Comparison of ENCODE assay signal across 8 mouse cellular contexts in the genomic region with DNA sequence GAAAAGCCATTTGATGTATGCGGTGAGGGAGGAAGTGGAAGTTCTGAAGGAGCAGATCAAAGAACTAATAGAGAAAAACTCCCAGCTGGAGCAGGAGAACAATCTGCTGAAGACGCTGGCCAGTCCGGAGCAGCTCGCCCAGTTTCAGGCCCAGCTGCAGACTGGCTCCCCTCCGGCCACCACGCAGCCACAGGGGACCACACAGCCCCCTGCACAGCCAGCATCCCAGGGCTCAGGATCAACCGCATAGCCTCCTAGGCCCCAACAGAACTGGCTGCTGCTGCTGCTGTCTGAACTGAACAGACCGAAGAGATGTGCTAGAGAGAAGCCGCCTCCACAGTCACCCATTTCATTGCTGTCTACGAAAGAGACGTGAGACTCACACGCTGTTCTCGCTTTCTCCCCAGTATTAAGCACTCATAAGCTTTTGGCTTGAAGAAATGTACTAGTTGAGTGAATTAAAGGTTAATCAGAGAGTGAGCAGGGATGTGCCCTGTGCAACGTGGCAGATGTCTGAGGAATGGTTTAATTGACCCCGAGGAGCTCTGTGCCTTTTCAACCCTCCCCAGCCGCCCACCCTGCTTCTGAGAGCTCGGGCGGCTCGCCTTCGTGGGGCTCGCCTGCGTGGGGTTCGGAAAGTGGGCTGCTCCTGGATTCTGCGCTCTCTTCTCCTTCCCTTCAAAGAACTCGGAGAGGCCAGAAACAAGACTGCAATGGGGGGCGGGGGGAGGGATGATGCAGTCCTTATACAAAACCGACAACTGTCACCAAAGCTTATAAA. TPM values are rescaled to one million over a fixed set of nuclear protein-coding genes. Genes with fewer than 3 reads are reported as not detected.
DNase-seq lines count a peak whose midpoint lies in the region; ATAC-seq and TF ChIP-seq lines count a peak whose summit lies in the region.

No protein-coding gene starts in this region.

- no peak for ATAC-seq in heart, embryonic 14.5 days (ENCODE audit: insufficient number of reproducible peaks, insufficient read depth, low FRiP score, low read depth)
- ATAC-seq in neural tube, embryonic 11.5 days (ENCODE audit: insufficient read depth, low FRiP score, low TSS enrichment) = no peak

- 47% methylated on average over 27 of the region's 27 CpGs for WGBS in heart, embryonic 14.5 days
- WGBS in limb, embryonic 10.5 days = 54% methylated on average over 27 of the region's 27 CpGs
- 48% methylated on average over 27 of the region's 27 CpGs for WGBS in neural tube, embryonic 11.5 days

- H3K9me3 ChIP-seq in ES-Bruce4 (replicated peaks; ENCODE audit: control insufficient read depth, insufficient read depth, low read length, poor library complexity, severe bottlenecking) = no peaks in the 10 kb centered on the region
- no peaks in the 10 kb centered on the region for H3K9me3 ChIP-seq in heart, embryonic 14.5 days (ENCODE audit: control insufficient read depth, low read length)
- H3K9me3 ChIP-seq in limb, embryonic 10.5 days (replicated peaks) = no peaks in the 10 kb centered on the region
- H3K9me3 ChIP-seq in neural tube, embryonic 11.5 days (ENCODE audit: control insufficient read depth, low read length) = no peaks in the 10 kb centered on the region

- peak overlapping the region; percentile 77 for H3K27ac ChIP-seq in ES-Bruce4 (ENCODE audit: insufficient read depth, low read length)
- H3K27ac ChIP-seq in cortical plate, adult 2 months (ENCODE audit: insufficient read depth, low read length) = peak overlapping the region; percentile 68; the same call in 1 of the 2 replicates
- peak overlapping the region; percentile 88 to 100 for H3K27ac ChIP-seq in heart, embryonic 14.5 days (replicated peaks in 1 of 2; ENCODE audit: control insufficient read depth in 1 of 2, insufficient read depth in 1 of 2, low read depth in 2 of 2, low read length in 2 of 2)
- H3K27ac ChIP-seq in limb, embryonic 10.5 days = peak overlapping the region; percentile 99
- H3K27ac ChIP-seq in neural tube, embryonic 11.5 days (ENCODE audit: low read depth, low read length) = peak overlapping the region; percentile 99

- peak overlapping the region; percentile 88 for H3K9ac ChIP-seq in ES-Bruce4 (ENCODE audit: low read depth, poor library complexity, severe bottlenecking)
- peak overlapping the region; percentile 96 for H3K9ac ChIP-seq in heart, embryonic 14.5 days (ENCODE audit: low read length)
- H3K9ac ChIP-seq in neural tube, embryonic 11.5 days (ENCODE audit: low read length) = peak overlapping the region; percentile 97

- TF ChIP-seq EP300 in ES-Bruce4 (IDR thresholded peaks at IDR 0.05; ENCODE audit: insufficient read depth, low read depth, low read length) = no peak

- peaks cover 2% of the 10 kb centered on the region for H3K4me1 ChIP-seq in ES-Bruce4 (ENCODE audit: control insufficient read depth, insufficient read depth, low read length)
- H3K4me1 ChIP-seq in cortical plate, adult 2 months (ENCODE audit: control insufficient read depth, insufficient read depth, low read length) = peaks cover 6% of the 10 kb centered on the region
- peaks cover 6 to 15% of the 10 kb centered on the region in 2 experiments; a peak in 3 of 4 replicates for H3K4me1 ChIP-seq in heart, embryonic 14.5 days (ENCODE audit: control insufficient read depth in 2 of 2, insufficient read depth in 2 of 2, low read length in 2 of 2)
- H3K4me1 ChIP-seq in limb, embryonic 10.5 days = peaks cover 25% of the 10 kb centered on the region
- H3K4me1 ChIP-seq in neural tube, embryonic 11.5 days (ENCODE audit: control insufficient read depth, insufficient read depth, low read length) = peaks cover 17% of the 10 kb centered on the region

- peaks cover 26% of the 10 kb centered on the region for H3K36me3 ChIP-seq in ES-Bruce4 (ENCODE audit: control insufficient read depth, insufficient read depth, low read length, poor library complexity, severe bottlenecking)
- H3K36me3 ChIP-seq in heart, embryonic 14.5 days (ENCODE audit: control insufficient read depth, insufficient read depth, low read length) = peaks cover 23% of the 10 kb centered on the region
- peaks cover 33% of the 10 kb centered on the region for H3K36me3 ChIP-seq in limb, embryonic 10.5 days
- peaks cover 9% of the 10 kb centered on the region; the same call in 1 of the 2 replicates for H3K36me3 ChIP-seq in neural tube, embryonic 11.5 days (ENCODE audit: control insufficient read depth, insufficient read depth, low read length)

- no peak for TF ChIP-seq CTCF in ES-Bruce4 (IDR thresholded peaks at IDR 0.05; ENCODE audit: low read depth, low read length)
- TF ChIP-seq CTCF in cortical plate, adult 2 months (IDR thresholded peaks at IDR 0.05; ENCODE audit: extremely low read depth, insufficient read depth, low read length) = no peak

- peak overlapping the region; percentile 86 for H3K4me3 ChIP-seq in ES-Bruce4 (ENCODE audit: low read depth, low read length)
- peak overlapping the region; percentile 86 for H3K4me3 ChIP-seq in cortical plate, adult 2 months (ENCODE audit: insufficient read depth, low read length)
- H3K4me3 ChIP-seq in heart, embryonic 14.5 days (ENCODE audit: control insufficient read depth in 1 of 2, insufficient read depth in 1 of 2, low read depth in 1 of 2, low read length in 2 of 2) = peak overlapping the region; percentile 66 to 91
- peak overlapping the region; percentile 74 for H3K4me3 ChIP-seq in limb, embryonic 10.5 days
- peak overlapping the region; percentile 55 for H3K4me3 ChIP-seq in neural tube, embryonic 11.5 days (ENCODE audit: low read depth, low read length)

- peak; percentile 44 for DNase-seq in kidney, adult 18-20 months
- no peak for DNase-seq in kidney, adult 9 months
- peak; percentile 53 for DNase-seq in limb, embryonic 10.5 days (ENCODE audit: low spot score)
- peak; percentile 47 for DNase-seq in neural tube, embryonic 11.5 days (ENCODE audit: low spot score)
- DNase-seq in yolk sac, embryonic 10.5 days (ENCODE audit: low spot score) = no peak

- no peaks in the 10 kb centered on the region for H3K27me3 ChIP-seq in ES-Bruce4 (ENCODE audit: control insufficient read depth, insufficient read depth, low read length, poor library complexity, severe bottlenecking)
- no peaks in the 10 kb centered on the region for H3K27me3 ChIP-seq in heart, embryonic 14.5 days (ENCODE audit: control insufficient read depth, insufficient read depth, low read length)
- H3K27me3 ChIP-seq in limb, embryonic 10.5 days (ENCODE audit: low read depth, poor library complexity, severe bottlenecking) = no peaks in the 10 kb centered on the region
- no peaks in the 10 kb centered on the region for H3K27me3 ChIP-seq in neural tube, embryonic 11.5 days (ENCODE audit: control insufficient read depth, insufficient read depth, low read length)

- TF ChIP-seq POLR2A in ES-Bruce4 (IDR thresholded peaks at IDR 0.05; ENCODE audit: insufficient read depth, low read length) = no peak
- TF ChIP-seq POLR2A in cortical plate, adult 2 months (IDR thresholded peaks at IDR 0.05; ENCODE audit: extremely low read depth, insufficient read depth, low read length) = 0 out of 2 replicates have a peak, but pooled peaks have one; percentile 35

- peak overlapping the region; percentile 90 for H3K4me2 ChIP-seq in heart, embryonic 14.5 days (ENCODE audit: low read length)
- peak overlapping the region; percentile 95 for H3K4me2 ChIP-seq in neural tube, embryonic 11.5 days (ENCODE audit: low read depth)

RNA-seq across cellular contexts. Expression of a gene that starts 50.1 kb away (rescaled TPM):
- 6.1 and 6.4 TPM in 2 replicates for polyA plus RNA-seq in ES-Bruce4 (2011; ENCODE audit: insufficient read depth, insufficient read length, low read depth, missing spikeins)
- 262 and 271 TPM in 2 replicates for polyA plus RNA-seq in cortical plate, adult 2 months (2012; rRNA removed)
- polyA plus RNA-seq in heart, embryonic 14.5 days (2014; fragmentation: Nextera tagmentation; extraction: Ambion mirVana) = 9.2 and 9.5 TPM in 2 replicates
- 17.2 and 17.3 TPM in 2 replicates for polyA plus RNA-seq in limb, embryonic 10.5 days (2016; fragmentation: Nextera tagmentation; extraction: Ambion mirVana)
- polyA plus RNA-seq in neural tube, embryonic 11.5 days (2014; fragmentation: Nextera tagmentation; extraction: Ambion mirVana) = 44.7 and 47.1 TPM in 2 replicates

Comparison
In these comparisons a context has a peak if more than half of its experiments do, and no peak if none do; other contexts are left out.
1. DNase-seq: peak in kidney, adult 18-20 months (single experiment), limb, embryonic 10.5 days (single experiment) and neural tube, embryonic 11.5 days (single experiment); none in kidney, adult 9 months (single experiment) and yolk sac, embryonic 10.5 days (single experiment).
2. Peak in every context shown above with its lines, with median percentiles within 50 percentile points of each other: H3K27ac ChIP-seq, H3K4me3 ChIP-seq and H3K9ac ChIP-seq.